Mouse (Mus musculus): ENCODE data around the gene Zfp710. TPM values are rescaled to one million over a fixed set of nuclear protein-coding genes. Genes with fewer than 3 reads are reported as not detected.

Gene Zfp710
- polyA plus RNA-seq, 1 experiment from 2014 or later = 15.8 TPM

DNA sequence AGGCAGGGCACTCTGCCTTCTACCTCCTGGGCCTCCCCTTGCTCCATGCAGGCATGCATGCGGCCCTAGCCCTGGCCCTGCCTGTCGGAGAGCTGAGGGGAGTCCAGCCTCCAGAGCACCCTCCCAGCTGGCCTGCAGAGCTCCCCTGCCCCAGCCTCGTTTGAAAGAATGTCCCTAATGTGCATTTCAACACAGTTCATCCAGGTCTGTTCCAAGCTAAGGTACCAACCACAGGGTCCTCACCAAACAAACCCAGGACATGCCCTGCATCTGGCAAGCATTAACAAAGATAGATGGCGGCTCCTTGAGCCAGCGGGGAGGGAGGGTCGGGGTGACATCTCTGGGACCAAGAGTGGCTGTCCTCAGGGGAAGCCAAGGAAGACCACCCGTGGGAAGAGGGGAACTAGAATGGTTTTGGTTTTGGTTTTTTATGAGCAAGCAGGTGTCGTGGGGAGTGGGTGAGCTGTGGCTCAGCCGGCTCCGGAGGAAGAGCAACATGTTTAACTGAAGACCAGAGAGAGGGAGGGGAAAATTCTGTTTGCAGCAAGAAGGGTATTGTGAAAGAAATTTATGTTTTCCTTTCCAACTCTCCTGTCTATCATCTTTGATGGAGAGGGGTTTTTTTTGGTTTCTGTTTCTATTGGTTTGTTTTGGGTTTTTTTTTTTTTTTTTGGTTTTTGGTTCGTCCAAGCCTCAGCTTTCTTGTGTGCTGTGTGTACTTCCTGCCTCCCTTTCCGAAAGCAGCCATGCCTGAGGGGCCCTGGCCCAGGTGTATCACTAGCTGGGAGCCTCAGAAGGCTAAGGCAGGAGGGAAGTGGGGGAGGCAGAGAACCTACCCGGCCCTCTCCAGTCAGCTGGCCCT, 66.6 kb downstream of the Zfp710 start:
- Histone ChIP-seq H3K27me3 (replicated peaks) (no peaks in the 10 kb centered on the region), H3K9ac (no peak overlapping the region), H3K27ac (no peak overlapping the region), H3K4me1 (peaks cover 8% of the 10 kb centered on the region; the same call in 1 of the 2 replicates), H3K4me2 (no peak overlapping the region), H3K9me3 (no peaks in the 10 kb centered on the region), H3K36me3 (peaks cover 66% of the 10 kb centered on the region), H3K4me3 (replicated peaks) (no peak overlapping the region)
- ATAC-seq (ENCODE audit: insufficient read depth, low FRiP score, low read depth) = no peak
- 62% methylated on average over 13 of the region's 13 CpGs for WGBS

- ATAC-seq (ENCODE audit: insufficient read depth, low FRiP score, low read depth) = no peak
- Histone ChIP-seq H3K4me1 (peaks cover 8% of the 10 kb centered on the region; the same call in 1 of the 2 replicates), H3K4me3 (replicated peaks) (no peak overlapping the region), H3K36me3 (peaks cover 63% of the 10 kb centered on the region), H3K4me2 (no peak overlapping the region), H3K9me3 (no peaks in the 10 kb centered on the region), H3K9ac (no peak overlapping the region), H3K27me3 (replicated peaks) (no peaks in the 10 kb centered on the region), H3K27ac (peak overlapping the region; percentile 64)
- 74% methylated on average over 4 of the region's 4 CpGs for WGBS
These were observed 67.2 kb downstream of the Zfp710 start for GRCm38 (mm10) chr7:80091866-80092210.

DNA sequence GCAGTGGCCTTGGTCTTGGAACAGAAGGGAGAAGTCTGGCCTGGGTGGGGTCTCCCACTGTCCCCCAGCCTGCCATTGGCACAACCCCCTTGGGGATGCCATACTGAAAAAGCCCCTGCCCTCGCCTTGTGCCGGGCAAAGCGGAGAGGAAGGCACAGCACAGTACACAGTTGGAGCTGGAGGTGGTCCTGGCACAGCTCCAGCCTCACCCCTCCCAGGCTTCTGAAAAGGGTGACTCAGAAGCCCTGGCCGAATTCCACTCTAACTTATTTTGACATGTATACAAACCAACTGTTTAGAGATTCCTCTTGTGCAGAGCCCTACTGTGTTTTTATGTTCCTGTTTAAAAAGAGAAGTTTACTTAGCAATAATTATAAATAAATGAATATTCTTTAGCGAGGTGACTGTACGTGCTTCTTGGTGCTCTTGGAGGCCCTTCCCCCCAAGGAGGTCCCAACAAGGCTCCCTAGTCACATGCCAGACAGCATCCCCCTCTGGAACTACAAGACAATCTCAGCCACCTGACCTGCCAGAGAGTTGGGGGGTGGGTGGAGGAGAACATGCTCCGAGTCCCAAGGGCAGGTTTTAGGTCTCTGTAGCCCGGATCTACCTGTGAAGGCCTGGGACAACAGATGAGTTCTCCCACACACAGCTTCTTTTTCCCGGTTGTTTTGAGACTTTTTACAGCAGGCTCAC, 67.9 kb downstream of the Zfp710 start:
- Histone ChIP-seq H3K4me1 (peaks cover 8% of the 10 kb centered on the region; the same call in 1 of the 2 replicates), H3K9me3 (no peaks in the 10 kb centered on the region), H3K36me3 (peaks cover 61% of the 10 kb centered on the region), H3K27me3 (replicated peaks) (no peaks in the 10 kb centered on the region), H3K4me3 (replicated peaks) (no peak overlapping the region), H3K9ac (no peak overlapping the region), H3K27ac (peak overlapping the region; percentile 64), H3K4me2 (no peak overlapping the region)
- ATAC-seq (ENCODE audit: insufficient read depth, low FRiP score, low read depth) = peak; percentile 33
- 51% methylated on average over 9 of the region's 9 CpGs for WGBS

- Histone ChIP-seq H3K4me1 (peaks cover 8% of the 10 kb centered on the region; the same call in 1 of the 2 replicates), H3K4me2 (no peak overlapping the region), H3K9ac (no peak overlapping the region), H3K9me3 (no peaks in the 10 kb centered on the region), H3K27me3 (replicated peaks) (no peaks in the 10 kb centered on the region), H3K27ac (no peak overlapping the region), H3K36me3 (peaks cover 70% of the 10 kb centered on the region), H3K4me3 (replicated peaks) (no peak overlapping the region)
- 78% methylated on average over 5 of the region's 5 CpGs for WGBS
- ATAC-seq (ENCODE audit: insufficient read depth, low FRiP score, low read depth) = no peak
These were observed 69.9 kb downstream of the Zfp710 start for GRCm38 (mm10) chr7:80094481-80094880.

DNA sequence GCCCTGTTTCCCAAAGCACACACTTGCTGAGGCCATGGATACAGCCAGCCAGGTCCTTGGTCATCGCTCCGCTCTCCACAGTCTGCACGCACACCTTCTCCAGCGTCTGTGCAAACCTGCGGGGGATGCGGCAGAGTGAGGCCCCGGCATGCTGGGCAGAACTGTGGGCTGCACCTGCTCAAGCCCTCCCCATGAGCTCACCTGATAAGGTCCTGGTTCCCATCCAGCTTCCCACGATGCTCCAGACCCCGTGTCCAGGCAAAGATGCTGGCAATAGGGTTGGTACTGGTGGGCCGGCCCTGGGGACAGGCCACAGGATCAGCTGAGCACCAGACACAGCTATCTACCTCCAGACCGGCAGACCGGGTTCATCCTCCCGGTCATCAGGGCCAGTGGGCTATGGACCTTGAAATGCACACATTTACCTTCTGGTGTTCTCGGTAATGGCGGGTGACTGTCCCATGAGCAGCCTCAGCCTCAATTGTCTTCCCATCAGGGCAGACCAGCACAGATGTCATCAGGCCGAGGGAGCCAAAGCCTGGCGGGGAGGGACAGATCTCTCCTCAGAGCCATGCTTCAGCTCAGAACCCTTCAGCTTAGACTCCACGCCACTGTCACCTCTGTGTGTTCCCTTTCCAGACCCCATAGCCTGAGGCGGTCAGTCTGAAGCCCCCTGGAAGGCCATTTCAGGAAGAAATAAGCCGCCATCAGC, 71.1 kb downstream of the Zfp710 start:
- H3K9ac ChIP-seq = no peak overlapping the region
- H3K9me3 ChIP-seq = no peaks in the 10 kb centered on the region
- H3K27ac ChIP-seq = no peak overlapping the region
- 90% methylated on average over 20 of the region's 20 CpGs for WGBS
- no peak for ATAC-seq (ENCODE audit: insufficient read depth, low FRiP score, low read depth)
- no peak overlapping the region for H3K4me2 ChIP-seq
- no peak overlapping the region for H3K4me3 ChIP-seq (replicated peaks)
- H3K27me3 ChIP-seq (replicated peaks) = no peaks in the 10 kb centered on the region
- peaks cover 71% of the 10 kb centered on the region for H3K36me3 ChIP-seq
- H3K4me1 ChIP-seq = peaks cover 8% of the 10 kb centered on the region; the same call in 1 of the 2 replicates

GRCm38 (mm10) chr7:80098389-80098976, 73.9 kb downstream of the Zfp710 start:
- H3K4me1 ChIP-seq = no peaks in the 10 kb centered on the region
- H3K9ac ChIP-seq = no peak overlapping the region
- no peak overlapping the region for H3K4me2 ChIP-seq
- peaks cover 62% of the 10 kb centered on the region for H3K36me3 ChIP-seq
- H3K27me3 ChIP-seq (replicated peaks) = no peaks in the 10 kb centered on the region
- H3K9me3 ChIP-seq = no peaks in the 10 kb centered on the region
- no peak overlapping the region for H3K4me3 ChIP-seq (replicated peaks)
- no peak overlapping the region for H3K27ac ChIP-seq
- 88% methylated on average over 13 of the region's 13 CpGs for WGBS
- no peak for ATAC-seq (ENCODE audit: insufficient read depth, low FRiP score, low read depth)

GRCm38 (mm10) chr7:80103335-80103734, 78.7 kb downstream of the Zfp710 start:
- no peak overlapping the region for H3K9ac ChIP-seq
- H3K27ac ChIP-seq = no peak overlapping the region
- no peaks in the 10 kb centered on the region for H3K27me3 ChIP-seq (replicated peaks)
- H3K4me3 ChIP-seq (replicated peaks) = no peak overlapping the region
- H3K9me3 ChIP-seq = 0 out of 2 replicates have a peak, but pooled peaks cover 2% of the 10 kb centered on the region
- H3K36me3 ChIP-seq = peaks cover 44% of the 10 kb centered on the region
- no peak for ATAC-seq (ENCODE audit: insufficient read depth, low FRiP score, low read depth)
- H3K4me1 ChIP-seq = peaks cover 5% of the 10 kb centered on the region; the same call in 1 of the 2 replicates
- no peak overlapping the region for H3K4me2 ChIP-seq
- 77% methylated on average over 3 of the region's 3 CpGs for WGBS

GRCm38 (mm10) chr7:80105637-80106390, 81.2 kb downstream of the Zfp710 start:
- peaks cover 9% of the 10 kb centered on the region; the same call in 1 of the 2 replicates for H3K4me1 ChIP-seq
- 88% methylated on average over 4 of the region's 4 CpGs for WGBS
- no peaks in the 10 kb centered on the region for H3K27me3 ChIP-seq (replicated peaks)
- peaks cover 21% of the 10 kb centered on the region for H3K36me3 ChIP-seq
- no peak overlapping the region for H3K9ac ChIP-seq
- H3K27ac ChIP-seq = no peak overlapping the region
- ATAC-seq (ENCODE audit: insufficient read depth, low FRiP score, low read depth) = peak; percentile 61; the same call in 1 of the 2 replicates
- no peak overlapping the region for H3K4me3 ChIP-seq (replicated peaks)
- H3K4me2 ChIP-seq = no peak overlapping the region
- 0 out of 2 replicates have a peak, but pooled peaks cover 2% of the 10 kb centered on the region for H3K9me3 ChIP-seq

- H3K27ac ChIP-seq = no peak overlapping the region
- WGBS = 94% methylated on average over 1 of the region's 1 CpGs
- 0 out of 2 replicates have a peak, but pooled peaks cover 2% of the 10 kb centered on the region for H3K9me3 ChIP-seq
- H3K27me3 ChIP-seq (replicated peaks) = no peaks in the 10 kb centered on the region
- H3K4me2 ChIP-seq = no peak overlapping the region
- H3K4me3 ChIP-seq (replicated peaks) = no peak overlapping the region
- peaks cover 15% of the 10 kb centered on the region for H3K4me1 ChIP-seq
- no peak for ATAC-seq (ENCODE audit: insufficient read depth, low FRiP score, low read depth)
- peaks cover 17% of the 10 kb centered on the region for H3K36me3 ChIP-seq
- H3K9ac ChIP-seq = no peak overlapping the region
These were observed 81.8 kb downstream of the Zfp710 start for GRCm38 (mm10) chr7:80106441-80106840.

DNA sequence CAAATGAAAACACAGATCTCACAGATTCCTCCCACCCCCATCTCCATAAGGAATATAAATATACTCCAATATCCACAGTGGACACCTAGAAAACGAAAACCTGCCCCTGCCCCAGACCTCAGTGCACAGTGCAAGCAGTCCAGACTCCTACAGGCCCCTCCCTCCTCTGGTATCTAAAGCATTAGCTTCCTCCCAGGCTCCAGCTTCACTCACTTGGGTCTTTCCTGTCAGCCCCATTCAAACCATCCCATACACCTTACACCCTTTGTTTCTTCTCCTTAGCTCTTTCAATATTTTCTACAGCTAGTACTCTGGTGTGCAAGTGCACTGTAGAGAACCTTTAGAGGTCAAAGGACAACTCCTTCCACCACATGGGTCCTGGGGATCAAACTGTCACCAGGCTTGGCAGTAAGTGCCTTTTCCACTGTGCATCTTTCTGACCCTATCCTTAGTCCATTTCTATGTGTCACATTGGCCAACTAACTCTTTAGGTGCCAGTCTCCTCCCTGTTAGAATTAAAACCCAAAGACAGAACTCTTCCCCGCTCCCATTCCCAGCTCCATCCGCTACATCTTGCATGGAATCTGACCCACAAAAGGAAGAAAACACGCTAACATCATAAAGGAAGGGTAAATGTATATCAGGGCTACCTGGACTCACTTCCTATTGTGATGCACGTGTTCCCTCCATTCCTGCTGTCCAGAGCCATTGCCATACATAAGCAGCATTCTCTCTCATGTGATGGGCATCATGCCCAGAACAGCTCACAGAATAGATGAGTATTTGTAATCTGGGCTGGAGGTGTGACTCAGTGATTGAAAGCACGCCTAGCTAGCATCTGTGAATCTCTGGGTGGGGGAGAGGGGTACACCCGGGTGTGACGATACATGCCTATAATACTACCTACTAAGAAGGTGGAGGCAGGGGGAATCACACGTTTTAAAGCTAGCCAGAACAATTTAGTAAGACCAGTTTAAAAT, 86.7 kb downstream of the Zfp710 start:
- Histone ChIP-seq H3K4me3 (replicated peaks) (no peak overlapping the region), H3K27me3 (replicated peaks) (no peaks in the 10 kb centered on the region), H3K27ac (no peak overlapping the region), H3K4me2 (0 out of 2 replicates have a peak overlapping the region, but pooled peaks have one; percentile 6), H3K9ac (no peak overlapping the region), H3K9me3 (0 out of 2 replicates have a peak, but pooled peaks cover 2% of the 10 kb centered on the region), H3K36me3 (peaks cover 17% of the 10 kb centered on the region), H3K4me1 (peaks cover 41% of the 10 kb centered on the region)
- WGBS = 66% methylated on average over 9 of the region's 9 CpGs
- no peak for ATAC-seq (ENCODE audit: insufficient read depth, low FRiP score, low read depth)

Measured in stomach, embryonic 15.5 days (tissue).